12 mouse cellular contexts compared by ENCODE assay signal in genomic region chr17:26603311-26603710, GRCm38 (mm10). TPM values are rescaled to one million over a fixed set of nuclear protein-coding genes. Genes with fewer than 3 reads are reported as not detected.
DNase-seq lines count a peak whose midpoint lies in the region; ATAC-seq lines count a peak whose summit lies in the region.
"Had no signal": no experiment of that assay in that cellular context is flagged by ENCODE, and none has a peak within 500 bp of the region (broad histone marks: within the 10 kb centered on the region; RNA-seq: fewer than 3 reads in every experiment).

No protein-coding gene starts in this region.

- no peak for DNase-seq in heart, adult 18-20 months
- no peak for DNase-seq in liver
- DNase-seq in adrenal gland, adult 18-20 months (ENCODE audit: low spot score in 2 of 2): no peak
- DNase-seq: adrenal gland, postnatal 10 days; cerebellum, adult 18-20 months; layer of hippocampus, adult 9-11 months; thymus, postnatal 14 days had no signal

- no peak overlapping the region for H3K4me3 ChIP-seq in heart, embryonic 15.5 days
- H3K4me3 ChIP-seq in liver, embryonic 12.5 days: no peak overlapping the region
- no peak overlapping the region for H3K4me3 ChIP-seq in embryonic facial prominence, embryonic 15.5 days (replicated peaks)
- H3K4me3 ChIP-seq in midbrain, embryonic 15.5 days: no peak overlapping the region

- no peaks in the 10 kb centered on the region for H3K27me3 ChIP-seq in heart, embryonic 15.5 days
- H3K27me3 ChIP-seq in liver, embryonic 12.5 days (replicated peaks): no peaks in the 10 kb centered on the region
- H3K27me3 ChIP-seq in embryonic facial prominence, embryonic 15.5 days: no peaks in the 10 kb centered on the region
- H3K27me3 ChIP-seq in midbrain, embryonic 15.5 days (replicated peaks): no peaks in the 10 kb centered on the region

- ATAC-seq in heart, embryonic 15.5 days (replicated peaks; ENCODE audit: insufficient number of reproducible peaks, insufficient read depth, low FRiP score, low read depth): no peak
- ATAC-seq in liver, embryonic 12.5 days: no peak
- ATAC-seq in embryonic facial prominence, embryonic 15.5 days (ENCODE audit: insufficient number of reproducible peaks, low FRiP score, low TSS enrichment, low read depth): no peak
- no peak for ATAC-seq in midbrain, embryonic 15.5 days (replicated peaks)

- 86% methylated on average over 8 of the region's 8 CpGs for WGBS in heart, embryonic 15.5 days
- 85% methylated on average over 8 of the region's 8 CpGs for WGBS in liver, embryonic 12.5 days (ENCODE audit: insufficient replicate concordance)
- 88% methylated on average over 8 of the region's 8 CpGs for WGBS in embryonic facial prominence, embryonic 15.5 days
- 67% methylated on average over 8 of the region's 8 CpGs for whole genome bisulfite sequencing in midbrain, embryonic 15.5 days

- H3K9ac ChIP-seq in heart, embryonic 15.5 days: no peak overlapping the region
- H3K9ac ChIP-seq in liver, embryonic 12.5 days: no peak overlapping the region
- H3K9ac ChIP-seq in embryonic facial prominence, embryonic 15.5 days: no peak overlapping the region
- H3K9ac ChIP-seq in midbrain, embryonic 15.5 days: 0 out of 2 replicates have a peak overlapping the region, but pooled peaks have one; percentile 0

- H3K27ac ChIP-seq in heart, embryonic 15.5 days: peak overlapping the region; percentile 73
- peak overlapping the region; percentile 78; the same call in 1 of the 2 replicates for H3K27ac ChIP-seq in liver, embryonic 12.5 days
- peak overlapping the region; percentile 71 for H3K27ac ChIP-seq in embryonic facial prominence, embryonic 15.5 days (replicated peaks)
- H3K27ac ChIP-seq in midbrain, embryonic 15.5 days: 0 out of 2 replicates have a peak overlapping the region, but pooled peaks have one; percentile 59

- H3K4me1 ChIP-seq in heart, embryonic 15.5 days (replicated peaks): peaks cover 38% of the 10 kb centered on the region
- H3K4me1 ChIP-seq in liver, embryonic 12.5 days: peaks cover 42% of the 10 kb centered on the region
- H3K4me1 ChIP-seq in embryonic facial prominence, embryonic 15.5 days: peaks cover 35% of the 10 kb centered on the region
- H3K4me1 ChIP-seq in midbrain, embryonic 15.5 days: peaks cover 22% of the 10 kb centered on the region

- H3K9me3 ChIP-seq in heart, embryonic 15.5 days (replicated peaks): no peaks in the 10 kb centered on the region
- H3K9me3 ChIP-seq in liver, embryonic 12.5 days (replicated peaks): no peaks in the 10 kb centered on the region
- H3K9me3 ChIP-seq in embryonic facial prominence, embryonic 15.5 days (replicated peaks): no peaks in the 10 kb centered on the region
- no peaks in the 10 kb centered on the region for H3K9me3 ChIP-seq in midbrain, embryonic 15.5 days
- H3K9me3 ChIP-seq: G1E had no signal

- no peak overlapping the region for H3K4me2 ChIP-seq in heart, embryonic 15.5 days
- H3K4me2 ChIP-seq in liver, embryonic 12.5 days: no peak overlapping the region
- no peak overlapping the region for H3K4me2 ChIP-seq in embryonic facial prominence, embryonic 15.5 days (replicated peaks)
- H3K4me2 ChIP-seq in midbrain, embryonic 15.5 days: no peak overlapping the region

- 0 out of 2 replicates have a peak, but pooled peaks cover under 1% of the 10 kb centered on the region for H3K36me3 ChIP-seq in heart, embryonic 15.5 days
- H3K36me3 ChIP-seq in liver, embryonic 12.5 days: peaks cover 16% of the 10 kb centered on the region; the same call in 1 of the 2 replicates
- no peaks in the 10 kb centered on the region; the same call in 1 of the 2 replicates for H3K36me3 ChIP-seq in embryonic facial prominence, embryonic 15.5 days
- H3K36me3 ChIP-seq in midbrain, embryonic 15.5 days (replicated peaks): no peaks in the 10 kb centered on the region

RNA-seq across cellular contexts. Expression of gene Dusp1, which starts 41.4 kb away (rescaled TPM):
- polyA plus RNA-seq in heart, embryonic 15.5 days (2015; fragmentation: Nextera tagmentation; extraction: Ambion mirVana): 30.8 and 38.1 TPM in 2 replicates
- total RNA-seq in heart, adult 18-20 months (2021): 10 to 100 TPM; 50.3 to 57.1 TPM
- 28.6 and 28.7 TPM in 2 replicates for polyA plus RNA-seq in liver, embryonic 12.5 days (2016; fragmentation: Nextera tagmentation; extraction: Ambion mirVana)
- 28.4 and 33.3 TPM in 2 replicates for polyA plus RNA-seq in embryonic facial prominence, embryonic 15.5 days (2015; fragmentation: Nextera tagmentation; extraction: Ambion mirVana)
- 42.5 and 42.8 TPM in 2 replicates for polyA plus RNA-seq in midbrain, embryonic 15.5 days (2015; fragmentation: Nextera tagmentation; extraction: Ambion mirVana)
- total RNA-seq in adrenal gland, adult 18-20 months (2021): 10 to 100 TPM; 48.7 to 56.1 TPM

RNA-seq across cellular contexts. Expression of gene Ergic1, which starts 42.0 kb away (rescaled TPM):
- 75.0 and 92.0 TPM in 2 replicates for polyA plus RNA-seq in heart, embryonic 15.5 days (2015; fragmentation: Nextera tagmentation; extraction: Ambion mirVana)
- 10 to 100 TPM; 50.4 to 56.6 TPM for total RNA-seq in heart, adult 18-20 months (2021)
- polyA plus RNA-seq in liver, embryonic 12.5 days (2016; fragmentation: Nextera tagmentation; extraction: Ambion mirVana): 44.6 and 45.7 TPM in 2 replicates
- 114 and 118 TPM in 2 replicates for polyA plus RNA-seq in embryonic facial prominence, embryonic 15.5 days (2015; fragmentation: Nextera tagmentation; extraction: Ambion mirVana)
- 100 and 109 TPM in 2 replicates for polyA plus RNA-seq in midbrain, embryonic 15.5 days (2015; fragmentation: Nextera tagmentation; extraction: Ambion mirVana)
- 100 to 1,000 TPM; 159 to 166 TPM for total RNA-seq in adrenal gland, adult 18-20 months (2021)

RNA-seq across cellular contexts. Expression of gene Atp6v0e, which starts 59.7 kb away (rescaled TPM):
- 197 and 200 TPM in 2 replicates for polyA plus RNA-seq in heart, embryonic 15.5 days (2015; fragmentation: Nextera tagmentation; extraction: Ambion mirVana)
- 10 to 100 TPM; 62.8 to 68.0 TPM for total RNA-seq in heart, adult 18-20 months (2021)
- 177 and 179 TPM in 2 replicates for polyA plus RNA-seq in liver, embryonic 12.5 days (2016; fragmentation: Nextera tagmentation; extraction: Ambion mirVana)
- 255 and 256 TPM in 2 replicates for polyA plus RNA-seq in embryonic facial prominence, embryonic 15.5 days (2015; fragmentation: Nextera tagmentation; extraction: Ambion mirVana)
- 82.7 and 89.4 TPM in 2 replicates for polyA plus RNA-seq in midbrain, embryonic 15.5 days (2015; fragmentation: Nextera tagmentation; extraction: Ambion mirVana)
- 100 to 1,000 TPM; 215 to 234 TPM for total RNA-seq in adrenal gland, adult 18-20 months (2021)
